Mouse (Mus musculus): ENCODE results near the gene Uaca.
"Not testable (repeated sequence)": the region's sequence is repeated elsewhere in the genome, so short reads cannot be mapped to it uniquely, and the experiment has no call there.

The Uaca gene

GRCm38 (mm10) chr9:60794841-60795351 is 554 bp downstream of the Uaca start:
- peak; percentile 64 for DNase-seq (ENCODE audit: low spot score)

- no peak for DNase-seq (ENCODE audit: low spot score)
These were observed 1.7 kb downstream of the Uaca start for GRCm38 (mm10) chr9:60796076-60796475.

GRCm38 (mm10) chr9:60797126-60797525 is 2.8 kb downstream of the Uaca start:
- no peak for DNase-seq (ENCODE audit: low spot score)

GRCm38 (mm10) chr9:60799061-60799460 is 4.7 kb downstream of the Uaca start:
- no peak for DNase-seq (ENCODE audit: low spot score)

GRCm38 (mm10) chr9:60800663-60801382 is 6.5 kb downstream of the Uaca start:
- no peak for DNase-seq (ENCODE audit: low spot score)

- DNase-seq (ENCODE audit: low spot score): no peak
These were observed 7.4 kb downstream of the Uaca start for GRCm38 (mm10) chr9:60801746-60802145.

GRCm38 (mm10) chr9:60802341-60802740 is 8.0 kb downstream of the Uaca start:
- no peak for DNase-seq (ENCODE audit: low spot score)

GRCm38 (mm10) chr9:60806021-60806420 is 11.7 kb downstream of the Uaca start:
- no peak for DNase-seq (ENCODE audit: low spot score)

GRCm38 (mm10) chr9:60807996-60808395 is 13.7 kb downstream of the Uaca start:
- DNase-seq (ENCODE audit: low spot score): no peak

GRCm38 (mm10) chr9:60813139-60813880 is 19.0 kb downstream of the Uaca start:
- DNase-seq (ENCODE audit: low spot score): peak; percentile 53

- no peak for DNase-seq (ENCODE audit: low spot score)
These were observed 21.2 kb downstream of the Uaca start for GRCm38 (mm10) chr9:60815502-60815901.

- DNase-seq (ENCODE audit: low spot score): no peak
These were observed 23.2 kb downstream of the Uaca start for GRCm38 (mm10) chr9:60817585-60817984.

GRCm38 (mm10) chr9:60818582-60818981 is 24.2 kb downstream of the Uaca start:
- not testable (repeated sequence) for DNase-seq (ENCODE audit: low spot score)

GRCm38 (mm10) chr9:60819340-60819739 is 25.0 kb downstream of the Uaca start:
- DNase-seq (ENCODE audit: low spot score): peak; percentile 61

- no peak for DNase-seq (ENCODE audit: low spot score)
These were observed 27.2 kb downstream of the Uaca start for GRCm38 (mm10) chr9:60821501-60821900.

GRCm38 (mm10) chr9:60822681-60823080 is 28.3 kb downstream of the Uaca start:
- DNase-seq (ENCODE audit: low spot score): no peak

GRCm38 (mm10) chr9:60825506-60825905 is 31.2 kb downstream of the Uaca start:
- DNase-seq (ENCODE audit: low spot score): no peak

- DNase-seq (ENCODE audit: low spot score): no peak
These were observed 32.4 kb downstream of the Uaca start for GRCm38 (mm10) chr9:60826759-60827158.

GRCm38 (mm10) chr9:60828196-60828595 is 33.9 kb downstream of the Uaca start:
- no peak for DNase-seq (ENCODE audit: low spot score)

GRCm38 (mm10) chr9:60829610-60830009 is 35.3 kb downstream of the Uaca start:
- DNase-seq (ENCODE audit: low spot score): no peak

- no peak for DNase-seq (ENCODE audit: low spot score)
These were observed 35.7 kb downstream of the Uaca start for GRCm38 (mm10) chr9:60830079-60830478.

GRCm38 (mm10) chr9:60832233-60832632 is 37.9 kb downstream of the Uaca start:
- no peak for DNase-seq (ENCODE audit: low spot score)

GRCm38 (mm10) chr9:60836151-60836550 is 41.8 kb downstream of the Uaca start:
- DNase-seq (ENCODE audit: low spot score): no peak

All from testis, postnatal 10 days (tissue).